Mouse (Mus musculus): ENCODE results near the gene Flt1.

- TF ChIP-seq CTCF (IDR thresholded peaks at IDR 0.05; ENCODE audit: extremely low read depth, insufficient read depth, insufficient read length, insufficient replicate concordance) (no peak), POLR2A (IDR thresholded peaks at IDR 0.05; ENCODE audit: low read depth, low read length) (no peak)
These were observed 59.9 kb downstream of the Flt1 start for GRCm38 (mm10) chr5:147665946-147666345.
